Mouse (Mus musculus) gonadal fat pad, adult 2 months (tissue): ENCODE measurements around the gene Gng7. TPM values are rescaled to one million over a fixed set of nuclear protein-coding genes. Genes with fewer than 3 reads are reported as not detected.
"Not testable (repeated sequence)": the region's sequence is repeated elsewhere in the genome, so short reads cannot be mapped to it uniquely, and the experiment has no call there.

Experiments used
- DNase-seq: peaks from one replicate; pipeline ENCODE4 v3.0.0-alpha.2; 2012; ENCODE audit warnings: low read depth
- polyA plus RNA-seq: library from polyadenylated mRNA; depleted of rRNA; stranded (reverse); fragments of >200 nt; gene quantifications from 2 replicates; pipeline ENCODE4 v1.2.3, GENCODE M21; 2012; rRNA removed

The Gng7 gene
- 5.9 and 6.3 TPM in 2 replicates for polyA plus RNA-seq

GRCm38 (mm10) chr10:81014393-81015384, at the start of gene Gng7:
Gng7 (minus strand) TSS chr10:81014945.
- DNase-seq = peak; percentile 57

- DNase-seq = not testable (repeated sequence)
Observed at GRCm38 (mm10) chr10:81064519-81064918, 49.8 kb upstream of the Gng7 start.

GRCm38 (mm10) chr10:81062710-81063109, 48.0 kb upstream of the Gng7 start:
- no peak for DNase-seq

- peak; percentile 91 for DNase-seq
Observed at GRCm38 (mm10) chr10:81059603-81060543, 45.1 kb upstream of the Gng7 start, which contains the start of gene Sgta. Sgta (minus strand) TSS chr10:81060181.

GRCm38 (mm10) chr10:81058896-81059295, 44.2 kb upstream of the Gng7 start:
- no peak for DNase-seq

- DNase-seq = no peak
Observed at GRCm38 (mm10) chr10:81057406-81058130, 42.8 kb upstream of the Gng7 start.

GRCm38 (mm10) chr10:81055802-81056340, 41.1 kb upstream of the Gng7 start:
- not testable (repeated sequence) for DNase-seq

- no peak for DNase-seq
Observed at GRCm38 (mm10) chr10:81055169-81055568, 40.4 kb upstream of the Gng7 start.

- no peak for DNase-seq
Observed at GRCm38 (mm10) chr10:81052577-81052976, 37.8 kb upstream of the Gng7 start.

GRCm38 (mm10) chr10:81051133-81051532, 36.4 kb upstream of the Gng7 start:
- no peak for DNase-seq

- no peak for DNase-seq
Observed at GRCm38 (mm10) chr10:81050645-81051044, 35.9 kb upstream of the Gng7 start.

- not testable (repeated sequence) for DNase-seq
Observed at GRCm38 (mm10) chr10:81045246-81045645, 30.5 kb upstream of the Gng7 start.

- no peak for DNase-seq
Observed at GRCm38 (mm10) chr10:81041458-81042175, 26.9 kb upstream of the Gng7 start.

GRCm38 (mm10) chr10:81036988-81037580, 22.3 kb upstream of the Gng7 start, which contains the start of gene Slc39a3:
Slc39a3 (minus strand) TSS chr10:81037426.
- no peak for DNase-seq

- DNase-seq = no peak
Observed at GRCm38 (mm10) chr10:81036251-81036650, 21.5 kb upstream of the Gng7 start.

GRCm38 (mm10) chr10:81033586-81033985, 18.8 kb upstream of the Gng7 start:
- DNase-seq = no peak

- DNase-seq = no peak
Observed at GRCm38 (mm10) chr10:81029031-81029430, 14.3 kb upstream of the Gng7 start.

GRCm38 (mm10) chr10:81028219-81028618, 13.5 kb upstream of the Gng7 start:
- no peak for DNase-seq

- DNase-seq = no peak
Observed at GRCm38 (mm10) chr10:81027331-81027730, 12.6 kb upstream of the Gng7 start.

GRCm38 (mm10) chr10:81026857-81027256, 12.1 kb upstream of the Gng7 start:
- DNase-seq = no peak
